ENCODE assay signal across 18 mouse cellular contexts in genomic region chr8:80054216-80054615, GRCm38 (mm10). TPM values are rescaled to one million over a fixed set of nuclear protein-coding genes. Genes with fewer than 3 reads are reported as not detected.
DNase-seq lines count a peak whose midpoint lies in the region; ATAC-seq and TF ChIP-seq lines count a peak whose summit lies in the region.
"Had no signal": no experiment of that assay in that cellular context is flagged by ENCODE, and none has a peak within 500 bp of the region (broad histone marks: within the 10 kb centered on the region; RNA-seq: fewer than 3 reads in every experiment).

No protein-coding gene starts in this region.

- H3K4me1 ChIP-seq in forebrain, embryonic 14.5 days (ENCODE audit: control insufficient read depth, insufficient read depth, low read length) = peaks cover 16% of the 10 kb centered on the region
- peaks cover 37% of the 10 kb centered on the region for H3K4me1 ChIP-seq in forebrain, embryonic 12.5 days
- H3K4me1 ChIP-seq in lung, embryonic 16.5 days (replicated peaks; ENCODE audit: control insufficient read depth, insufficient read depth, low read length) = peaks cover 14% of the 10 kb centered on the region; the same call in 1 of the 2 replicates
- peaks cover 8% of the 10 kb centered on the region for H3K4me1 ChIP-seq in limb, embryonic 14.5 days (ENCODE audit: control insufficient read depth, insufficient read depth, low read length)

- H3K9me3 ChIP-seq in forebrain, embryonic 14.5 days (replicated peaks; ENCODE audit: control insufficient read depth, low read length) = no peaks in the 10 kb centered on the region
- no peaks in the 10 kb centered on the region for H3K9me3 ChIP-seq in forebrain, embryonic 12.5 days
- no peaks in the 10 kb centered on the region for H3K9me3 ChIP-seq in lung, embryonic 16.5 days (ENCODE audit: control insufficient read depth, low read length)
- H3K9me3 ChIP-seq in limb, embryonic 14.5 days (ENCODE audit: control insufficient read depth, low read length) = no peaks in the 10 kb centered on the region

- 1% methylated on average over 4 of the region's 4 CpGs for WGBS in forebrain, embryonic 14.5 days
- 11% methylated on average over 4 of the region's 4 CpGs for WGBS in forebrain, embryonic 12.5 days
- WGBS in lung, embryonic 16.5 days = 19% methylated on average over 4 of the region's 4 CpGs
- WGBS in limb, embryonic 14.5 days = 43% methylated on average over 4 of the region's 4 CpGs

- H3K4me2 ChIP-seq in forebrain, embryonic 14.5 days (ENCODE audit: low read length) = no peak overlapping the region
- no peak overlapping the region for H3K4me2 ChIP-seq in forebrain, embryonic 12.5 days
- peak overlapping the region; percentile 45 for H3K4me2 ChIP-seq in lung, embryonic 16.5 days (ENCODE audit: low read depth, low read length)
- peak overlapping the region; percentile 64; the same call in 1 of the 2 replicates for H3K4me2 ChIP-seq in limb, embryonic 14.5 days (replicated peaks; ENCODE audit: low read depth, low read length, severe bottlenecking)

- no peak overlapping the region for H3K27ac ChIP-seq in forebrain, embryonic 14.5 days (ENCODE audit: low read depth, low read length)
- H3K27ac ChIP-seq in forebrain, embryonic 12.5 days = no peak overlapping the region
- H3K27ac ChIP-seq in lung, embryonic 16.5 days (ENCODE audit: low read length) = 0 out of 2 replicates have a peak overlapping the region, but pooled peaks have one; percentile 17
- no peak overlapping the region for H3K27ac ChIP-seq in limb, embryonic 14.5 days (replicated peaks; ENCODE audit: low read depth, low read length)

- DNase-seq in forebrain, embryonic 14.5 days (ENCODE audit: low spot score) = peak; percentile 20
- DNase-seq in lung, postnatal 10 days = no peak
- DNase-seq in embryo, embryonic 10.5 days (ENCODE audit: low spot score) = peak; percentile 65
- no peak for DNase-seq in limb, embryonic 14.5 days (ENCODE audit: low spot score)
- no peak for DNase-seq in urinary bladder, postnatal 14 days (ENCODE audit: low spot score)
- no peak for DNase-seq in ovary, postnatal 10 days (ENCODE audit: low spot score)
- DNase-seq: cerebellum, adult 18-20 months; heart, postnatal 14 days; kidney, adult 11 months; kidney, postnatal 25 days; liver; lung, postnatal 14 days; right cerebral cortex, postnatal 25 days; thymus, postnatal 25 days had no signal

- TF ChIP-seq POLR2A in limb, embryonic 14.5 days (IDR thresholded peaks at IDR 0.05; ENCODE audit: borderline replicate concordance, extremely low read depth, insufficient read depth, insufficient read length) = no peak

- no peak overlapping the region for H3K4me3 ChIP-seq in forebrain, embryonic 14.5 days (ENCODE audit: low read depth, low read length)
- H3K4me3 ChIP-seq in forebrain, embryonic 12.5 days (replicated peaks) = no peak overlapping the region
- H3K4me3 ChIP-seq in lung, embryonic 16.5 days (ENCODE audit: low read length) = peak overlapping the region; percentile 31
- peak overlapping the region; percentile 13 for H3K4me3 ChIP-seq in limb, embryonic 14.5 days (replicated peaks; ENCODE audit: low read length)

- H3K36me3 ChIP-seq in forebrain, embryonic 14.5 days (ENCODE audit: control insufficient read depth, insufficient read depth, low read length) = no peaks in the 10 kb centered on the region
- H3K36me3 ChIP-seq in forebrain, embryonic 12.5 days (replicated peaks) = no peaks in the 10 kb centered on the region
- no peaks in the 10 kb centered on the region for H3K36me3 ChIP-seq in lung, embryonic 16.5 days (ENCODE audit: control insufficient read depth, insufficient read depth, low read length)
- no peaks in the 10 kb centered on the region for H3K36me3 ChIP-seq in limb, embryonic 14.5 days (ENCODE audit: control insufficient read depth, insufficient read depth, low read length)

- H3K27me3 ChIP-seq in forebrain, embryonic 14.5 days (replicated peaks; ENCODE audit: control insufficient read depth, insufficient read depth, low read length) = peaks cover 39% of the 10 kb centered on the region
- peaks cover 58% of the 10 kb centered on the region for H3K27me3 ChIP-seq in forebrain, embryonic 12.5 days
- H3K27me3 ChIP-seq in lung, embryonic 16.5 days (ENCODE audit: control insufficient read depth, insufficient read depth, low read depth, low read length) = no peaks in the 10 kb centered on the region
- H3K27me3 ChIP-seq in limb, embryonic 14.5 days (ENCODE audit: control insufficient read depth, insufficient read depth, low read length) = peaks cover 9% of the 10 kb centered on the region; the same call in 1 of the 2 replicates

- H3K9ac ChIP-seq in forebrain, embryonic 14.5 days (ENCODE audit: low read length) = no peak overlapping the region
- no peak overlapping the region for H3K9ac ChIP-seq in forebrain, embryonic 12.5 days
- 0 out of 2 replicates have a peak overlapping the region, but pooled peaks have one; percentile 39 for H3K9ac ChIP-seq in lung, embryonic 16.5 days (ENCODE audit: low read length)
- H3K9ac ChIP-seq in limb, embryonic 14.5 days (ENCODE audit: low read depth, low read length, severe bottlenecking) = 0 out of 2 replicates have a peak overlapping the region, but pooled peaks have one; percentile 34

- no peak for ATAC-seq in forebrain, embryonic 14.5 days
- no peak for ATAC-seq in forebrain, embryonic 12.5 days (ENCODE audit: low FRiP score)
- ATAC-seq in lung, embryonic 16.5 days (ENCODE audit: low read depth) = no peak
- no peak for ATAC-seq in limb, embryonic 14.5 days (ENCODE audit: low FRiP score, low read depth)
- ATAC-seq: midbrain, embryonic 16.5 days; Patski had no signal

RNA-seq across cellular contexts. Expression of gene Hhip, which starts 3.6 kb away (rescaled TPM):
- polyA plus RNA-seq in forebrain, embryonic 14.5 days (2014; fragmentation: Nextera tagmentation; extraction: Ambion mirVana) = 0.88 and 1.2 TPM in 2 replicates
- 2.9 and 3.2 TPM in 2 replicates for polyA plus RNA-seq in forebrain, embryonic 12.5 days (2016; fragmentation: Nextera tagmentation; extraction: Ambion mirVana)
- 67.8 and 68.3 TPM in 2 replicates for polyA plus RNA-seq in lung, embryonic 16.5 days (2015; fragmentation: Nextera tagmentation; extraction: Ambion mirVana)
- 8.8 and 10.9 TPM in 2 replicates for polyA plus RNA-seq in limb, embryonic 14.5 days (2012; rRNA removed)
- 18.3 and 20.4 TPM in 2 replicates for polyA plus RNA-seq in limb, embryonic 14.5 days (2014; fragmentation: Nextera tagmentation; extraction: Ambion mirVana)

Comparison
In these comparisons a context has a peak if more than half of its experiments do, and no peak if none do; other contexts are left out.
1. DNase-seq: peak in forebrain, embryonic 14.5 days (single experiment) and embryo, embryonic 10.5 days (single experiment); none in lung, postnatal 10 days (single experiment), limb, embryonic 14.5 days (single experiment), urinary bladder, postnatal 14 days (single experiment) and ovary, postnatal 10 days (single experiment).
2. H3K4me2 ChIP-seq: peak in lung, embryonic 16.5 days (single experiment) and limb, embryonic 14.5 days (single experiment); none in forebrain, embryonic 14.5 days (single experiment) and forebrain, embryonic 12.5 days (single experiment).
3. H3K4me3 ChIP-seq: peak in lung, embryonic 16.5 days (single experiment) and limb, embryonic 14.5 days (single experiment); none in forebrain, embryonic 14.5 days (single experiment) and forebrain, embryonic 12.5 days (single experiment).
4. H3K9ac ChIP-seq: peak in lung, embryonic 16.5 days (single experiment) and limb, embryonic 14.5 days (single experiment); none in forebrain, embryonic 14.5 days (single experiment) and forebrain, embryonic 12.5 days (single experiment).